15 mouse cellular contexts compared by ENCODE assay signal in the genomic region with DNA sequence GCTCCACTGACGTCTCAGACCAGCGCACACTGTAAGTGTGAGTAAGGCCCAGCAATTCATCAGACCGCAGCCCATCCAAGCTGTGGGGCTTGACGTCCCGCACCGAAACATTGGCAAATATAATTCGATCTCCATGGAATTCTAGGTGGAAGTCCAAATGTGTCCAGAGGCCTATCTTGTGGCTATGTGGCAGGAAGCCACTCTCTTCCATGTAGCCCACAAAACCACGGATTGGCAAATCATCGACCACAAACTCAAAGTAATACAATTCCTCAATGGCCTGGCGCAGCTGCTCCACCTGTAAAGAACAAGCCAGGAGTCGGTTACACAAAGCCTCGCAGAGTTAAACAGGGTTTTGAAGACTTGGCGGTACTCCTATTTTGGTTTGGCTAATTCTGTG.
"Had no signal": no experiment of that assay in that cellular context is flagged by ENCODE, and none has a peak within 500 bp of the region (broad histone marks: within the 10 kb centered on the region; RNA-seq: fewer than 3 reads in every experiment).

No protein-coding gene starts in this region.

- H3K9me3 ChIP-seq: intestine, embryonic 15.5 days; kidney, embryonic 15.5 days; midbrain, embryonic 13.5 days had no signal

- H3K4me2 ChIP-seq: intestine, embryonic 15.5 days; kidney, embryonic 15.5 days; midbrain, embryonic 13.5 days had no signal

- DNase-seq: kidney, adult 11 months; kidney, adult 8-10 months; kidney, postnatal 10 days; kidney, postnatal 36 days; left cerebral cortex, postnatal 4 days; lung, adult 2 months; lung, postnatal 14 days; lung, postnatal 4 days; thymus, adult 18-20 months; thymus, postnatal 36 days had no signal

- ATAC-seq: intestine, embryonic 15.5 days; midbrain, embryonic 13.5 days; midbrain, embryonic 16.5 days had no signal

- H3K27ac ChIP-seq: kidney, embryonic 15.5 days; liver, embryonic 14.5 days; midbrain, embryonic 13.5 days had no signal

- H3K4me3 ChIP-seq: intestine, embryonic 15.5 days; midbrain, embryonic 13.5 days had no signal

- H3K27me3 ChIP-seq: intestine, embryonic 15.5 days; kidney, embryonic 15.5 days; midbrain, embryonic 13.5 days had no signal

- H3K9ac ChIP-seq: intestine, embryonic 15.5 days; kidney, embryonic 15.5 days; midbrain, embryonic 13.5 days had no signal
